Mouse (Mus musculus) forebrain, embryonic 11.5 days (tissue): Measurements from ENCODE around the gene Arl16. TPM values are rescaled to one million over a fixed set of nuclear protein-coding genes. Genes with fewer than 3 reads are reported as not detected.
A peak's percentile ranks its signal among the peaks of the same experiment; 100 is the strongest.

Source experiments
- ATAC-seq: fragments of 200-750 bp; cut with Nextera tagmentation; replicated peaks from 2 replicates; pipeline ENCODE4 v1.8.0; 2017; ENCODE audit warnings: moderate TSS enrichment; ENCODE audit not compliant: low FRiP score
- DNase-seq: peaks from one replicate; pipeline ENCODE4 v3.0.0-alpha.2; 2017; ENCODE audit warnings: low spot score
- H3K27ac ChIP-seq: fragments of 300-500 bp; sonication (generic); 2 replicates; pipeline ENCODE4 v1.5.1; 2014; ENCODE audit warnings: low read depth, low read length
- H3K27me3 ChIP-seq: fragments of 300-500 bp; sonication (generic); 2 replicates; pipeline ENCODE4 v1.6.1; 2014; ENCODE audit warnings: mild to moderate bottlenecking, low read length, mixed read lengths; ENCODE audit not compliant: control insufficient read depth, insufficient read depth
- H3K36me3 ChIP-seq: fragments of 300-500 bp; sonication (generic); 2 replicates; pipeline ENCODE4 v1.6.1; 2014; ENCODE audit warnings: mild to moderate bottlenecking, low read length, moderate library complexity, mixed read lengths; ENCODE audit not compliant: control insufficient read depth, insufficient read depth
- H3K4me1 ChIP-seq: fragments of 300-500 bp; sonication (generic); replicated peaks from 2 replicates; pipeline ENCODE4 v1.6.1; 2014; ENCODE audit warnings: low read length, mixed read lengths; ENCODE audit not compliant: control insufficient read depth, insufficient read depth
- H3K4me2 ChIP-seq: fragments of 300-500 bp; sonication (generic); 2 replicates; pipeline ENCODE4 v1.6.1; 2014; ENCODE audit warnings: low read depth, mild to moderate bottlenecking, low read length, moderate library complexity, mixed read lengths; ENCODE audit not compliant: severe bottlenecking
- H3K4me3 ChIP-seq: fragments of 300-500 bp; sonication (generic); 2 replicates; pipeline ENCODE4 v1.5.1; 2014; ENCODE audit warnings: low read depth, low read length
- H3K9ac ChIP-seq: fragments of 300-500 bp; sonication (generic); 2 replicates; pipeline ENCODE4 v1.6.1; 2014; ENCODE audit warnings: low read length
- H3K9me3 ChIP-seq: fragments of 300-500 bp; sonication (generic); 2 replicates; pipeline ENCODE4 v1.6.1; 2016; ENCODE audit warnings: low read length, mixed read lengths; ENCODE audit not compliant: control insufficient read depth
- WGBS: fragments of 180-500 bp; shearing (Covaris S2); extraction: QIAGEN DNeasy Blood & Tissue Kit; methylation state at CpG from one replicate; pipeline ENCODE4 v1.1.7; 2014; 5-methylcytosine and 5-hydroxymethylcytosine counted together
- polyA plus RNA-seq: library from polyadenylated mRNA; unstranded; fragments of >200 nt; fragmentation: Nextera tagmentation; extraction: Ambion mirVana; gene quantifications from 2 replicates; pipeline ENCODE4 v1.2.1, GENCODE M21; 2014

Arl16 gene
- polyA plus RNA-seq, 1 experiment from 2014 or later, result 50.1 TPM

DNA sequence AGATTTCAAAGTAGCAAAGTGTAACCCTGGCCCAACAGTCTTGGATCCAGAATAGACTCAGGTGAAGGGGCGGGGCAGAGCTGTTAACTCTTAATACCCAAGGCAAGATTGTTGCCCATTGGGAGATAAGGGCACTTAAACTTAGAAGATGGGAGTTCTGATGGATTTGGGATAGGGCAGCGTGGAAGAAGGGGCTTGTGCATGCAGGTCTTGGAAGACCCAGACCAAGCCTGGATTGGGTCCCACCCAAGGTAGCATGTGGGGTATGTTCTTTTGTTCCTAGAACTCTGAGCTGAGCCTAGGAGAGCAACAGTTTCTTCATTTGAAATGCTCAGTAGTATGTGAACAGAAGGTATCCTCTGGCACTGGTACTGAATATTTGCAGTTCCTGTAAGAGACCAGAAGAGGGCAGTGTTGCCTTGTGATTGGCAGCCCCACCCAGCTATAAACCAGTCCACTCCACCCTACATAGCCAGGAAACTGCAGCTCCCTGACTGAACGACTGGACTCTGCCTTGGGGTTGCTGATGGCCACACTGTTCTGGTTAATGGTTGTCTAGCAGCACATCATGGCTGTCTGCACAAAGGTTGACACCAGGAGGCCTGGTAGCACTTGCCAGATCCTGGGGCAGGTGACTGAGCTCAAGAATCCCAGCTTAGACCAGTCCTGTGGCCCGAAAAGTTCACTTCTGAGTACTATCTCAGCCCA lies 21.8 kb upstream of the Arl16 start:
- Histone ChIP-seq H3K4me2 (no peak overlapping the region), H3K9ac (no peak overlapping the region), H3K36me3 (peaks cover 11% of the 10 kb centered on the region; the same call in 1 of the 2 replicates), H3K9me3 (no peaks in the 10 kb centered on the region), H3K4me1 (peaks cover 30% of the 10 kb centered on the region), H3K4me3 (no peak overlapping the region; the same call in 1 of the 2 replicates), H3K27ac (no peak overlapping the region), H3K27me3 (no peaks in the 10 kb centered on the region)
- 67% methylated on average over 4 of the region's 4 CpGs for WGBS
- ATAC-seq, result no peak
- peak; percentile 75 for DNase-seq

GRCm38 (mm10) chr11:120488516-120488915 lies 21.1 kb upstream of the Arl16 start:
- Histone ChIP-seq H3K27me3 (no peaks in the 10 kb centered on the region), H3K4me3 (no peak overlapping the region), H3K27ac (no peak overlapping the region), H3K4me2 (no peak overlapping the region), H3K36me3 (peaks cover 11% of the 10 kb centered on the region; the same call in 1 of the 2 replicates), H3K9ac (no peak overlapping the region), H3K4me1 (peaks cover 27% of the 10 kb centered on the region), H3K9me3 (no peaks in the 10 kb centered on the region)
- 80% methylated on average over 4 of the region's 4 CpGs for WGBS
- DNase-seq, result no peak
- no peak for ATAC-seq

GRCm38 (mm10) chr11:120485251-120485650 lies 17.8 kb upstream of the Arl16 start:
- H3K27ac ChIP-seq, result peak overlapping the region; percentile 2; the same call in 1 of the 2 replicates
- 15% methylated on average over 10 of the region's 10 CpGs for WGBS
- H3K27me3 ChIP-seq, result no peaks in the 10 kb centered on the region
- H3K36me3 ChIP-seq, result peaks cover 11% of the 10 kb centered on the region; the same call in 1 of the 2 replicates
- ATAC-seq, result no peak
- DNase-seq, result no peak
- peaks cover 12% of the 10 kb centered on the region for H3K4me1 ChIP-seq
- H3K9me3 ChIP-seq, result no peaks in the 10 kb centered on the region
- peak overlapping the region; percentile 72 for H3K4me3 ChIP-seq
- peak overlapping the region; percentile 87 for H3K4me2 ChIP-seq
- H3K9ac ChIP-seq, result peak overlapping the region; percentile 94

DNA sequence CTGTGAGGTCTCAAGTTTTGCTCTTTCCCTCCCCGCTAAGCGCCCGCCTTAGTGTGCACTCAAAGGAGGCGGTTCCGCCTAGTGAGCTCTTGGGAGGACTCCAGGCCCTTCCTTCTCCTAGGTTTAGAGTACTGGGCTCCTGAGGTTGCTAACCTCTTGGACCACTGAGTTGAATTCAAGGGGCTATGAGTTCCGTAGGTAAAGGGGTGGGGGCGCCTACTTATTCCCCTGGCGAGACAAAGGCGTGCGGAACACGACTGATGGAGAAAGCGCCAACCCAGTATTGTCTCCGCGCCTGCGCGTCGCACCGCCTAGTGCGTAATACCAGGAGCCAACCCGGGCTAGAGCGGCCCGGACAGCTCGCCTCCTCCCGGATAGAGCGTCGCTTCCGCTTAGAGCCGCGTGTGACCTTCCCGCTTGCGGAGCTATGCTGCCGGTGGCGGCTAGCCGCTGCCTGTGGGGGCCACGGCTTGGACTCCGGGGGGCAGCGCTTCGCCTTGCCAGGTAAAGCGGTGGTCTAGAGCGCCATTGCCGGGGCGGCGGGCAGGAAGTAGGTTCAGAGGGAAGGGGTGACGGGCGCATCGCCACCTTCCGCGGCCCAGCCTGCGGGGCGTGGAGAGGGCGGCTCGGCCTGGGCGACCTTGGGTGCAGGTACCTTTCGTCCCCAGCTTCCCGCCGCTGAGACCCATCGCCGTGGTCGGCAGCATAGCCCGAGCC lies 17.0 kb upstream of the Arl16 start, which contains the start of gene Mrpl12:
Mrpl12 (plus strand) TSS at position 349 of the 717 bp plus-strand sequence.
- H3K4me2 ChIP-seq, result peak within 1 kb of the TSS; percentile 87
- no peaks in the 10 kb centered on the region for H3K27me3 ChIP-seq
- ATAC-seq (peak; percentile 95), DNase-seq (peak; percentile 93)
- peaks cover 11% of the 10 kb centered on the region for H3K4me1 ChIP-seq
- peaks cover 15% of the 10 kb centered on the region; the same call in 1 of the 2 replicates for H3K36me3 ChIP-seq
- H3K27ac ChIP-seq, result peak within 1 kb of the TSS; percentile 76
- WGBS, result under 1% methylated on average over 58 of the region's 60 CpGs
- H3K9me3 ChIP-seq, result no peaks in the 10 kb centered on the region
- peak within 1 kb of the TSS; percentile 72 for H3K4me3 ChIP-seq
- peak within 1 kb of the TSS; percentile 94 for H3K9ac ChIP-seq

DNA sequence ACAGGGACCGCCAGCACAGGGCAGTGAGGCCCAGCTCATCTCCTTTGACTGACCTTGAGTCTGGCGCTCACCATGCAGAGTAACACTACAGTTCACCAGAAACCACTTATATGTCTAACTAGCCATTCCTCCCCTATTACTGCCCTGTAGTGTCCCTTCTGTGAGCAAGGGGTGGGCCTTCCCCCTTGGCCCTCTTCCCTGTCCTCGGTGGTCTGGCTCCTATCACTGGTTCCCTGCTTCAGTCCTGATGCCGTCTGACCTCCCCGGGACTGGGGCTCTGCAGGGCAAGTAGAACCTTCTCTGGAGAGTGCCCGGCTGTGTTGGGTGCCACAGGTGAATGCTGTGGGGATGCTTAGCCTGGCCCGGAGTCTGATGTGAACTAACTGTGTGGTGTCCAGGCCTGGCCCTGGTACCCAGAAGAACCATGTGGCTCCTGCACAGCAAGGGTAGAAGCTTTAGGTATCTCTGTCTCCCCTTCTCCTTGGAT lies 16.1 kb upstream of the Arl16 start:
- no peak for ATAC-seq
- no peaks in the 10 kb centered on the region for H3K27me3 ChIP-seq
- peak overlapping the region; percentile 76; the same call in 1 of the 2 replicates for H3K27ac ChIP-seq
- H3K9me3 ChIP-seq, result no peaks in the 10 kb centered on the region
- no peak overlapping the region for H3K4me3 ChIP-seq
- WGBS, result 89% methylated on average over 7 of the region's 7 CpGs
- peak overlapping the region; percentile 94 for H3K9ac ChIP-seq
- peak overlapping the region; percentile 87; the same call in 1 of the 2 replicates for H3K4me2 ChIP-seq
- peaks cover 10% of the 10 kb centered on the region for H3K4me1 ChIP-seq
- DNase-seq, result no peak
- H3K36me3 ChIP-seq, result peaks cover 17% of the 10 kb centered on the region; the same call in 1 of the 2 replicates

- 0 out of 2 replicates have a peak, but pooled peaks cover 4% of the 10 kb centered on the region for H3K4me1 ChIP-seq
These were observed 4.6 kb upstream of the Arl16 start for GRCm38 (mm10) chr11:120472052-120472451.

DNA sequence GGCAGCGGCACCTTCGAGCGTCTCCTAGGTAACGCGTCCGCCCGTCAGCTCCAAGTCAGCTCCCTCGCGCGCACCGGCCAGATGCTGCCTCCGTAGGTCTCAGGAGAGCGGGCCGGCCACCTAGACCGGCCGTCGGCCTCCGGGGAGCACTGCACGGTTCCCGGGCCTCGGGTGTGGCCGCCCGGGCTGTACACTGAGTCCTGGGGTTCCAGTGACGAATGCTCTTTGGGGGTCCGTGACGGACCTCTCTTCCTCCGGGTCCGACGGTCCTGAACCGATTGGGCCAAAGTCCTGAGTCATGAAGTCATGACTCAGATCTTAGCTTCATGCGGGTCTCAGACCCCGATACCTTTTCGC lies 307 bp upstream of the Arl16 start:
- H3K36me3 ChIP-seq, result peaks cover 4% of the 10 kb centered on the region; the same call in 1 of the 2 replicates
- peak overlapping the region; percentile 86 for H3K9ac ChIP-seq
- 1% methylated on average over 33 of the region's 33 CpGs for WGBS
- peak overlapping the region; percentile 91 for H3K4me3 ChIP-seq
- ATAC-seq (peak; percentile 68; the same call in 1 of the 2 replicates), DNase-seq (no peak)
- H3K9me3 ChIP-seq, result no peaks in the 10 kb centered on the region
- H3K27ac ChIP-seq, result peak overlapping the region; percentile 12; the same call in 1 of the 2 replicates
- peak overlapping the region; percentile 68 for H3K4me2 ChIP-seq
- H3K27me3 ChIP-seq, result no peaks in the 10 kb centered on the region
- peaks cover 11% of the 10 kb centered on the region for H3K4me1 ChIP-seq

More at GRCm38 (mm10) chr11:120472052-120472451, 4.6 kb upstream of the Arl16 start:
- Histone ChIP-seq H3K36me3 (peaks cover 11% of the 10 kb centered on the region), H3K4me2 (no peak overlapping the region), H3K9ac (no peak overlapping the region), H3K4me3 (no peak overlapping the region), H3K27ac (no peak overlapping the region), H3K9me3 (no peaks in the 10 kb centered on the region), H3K27me3 (no peaks in the 10 kb centered on the region)
- ATAC-seq (no peak), DNase-seq (no peak)
- 97% methylated on average over 6 of the region's 6 CpGs for whole genome bisulfite sequencing

GRCm38 (mm10) chr11:120465521-120465920 lies 1.9 kb downstream of the Arl16 start:
- Histone ChIP-seq H3K36me3 (peaks cover 2% of the 10 kb centered on the region; the same call in 1 of the 2 replicates), H3K9ac (no peak overlapping the region), H3K4me3 (no peak overlapping the region), H3K4me2 (no peak overlapping the region), H3K4me1 (peaks cover 11% of the 10 kb centered on the region), H3K27ac (no peak overlapping the region), H3K9me3 (no peaks in the 10 kb centered on the region), H3K27me3 (no peaks in the 10 kb centered on the region)
- ATAC-seq (no peak), DNase-seq (no peak)
- WGBS, result 95% methylated on average over 4 of the region's 4 CpGs
